8 mouse cellular contexts compared by ENCODE assay signal in genomic region chr13:49147007-49147857, GRCm38 (mm10). TPM values are rescaled to one million over a fixed set of nuclear protein-coding genes. Genes with fewer than 3 reads are reported as not detected.
DNase-seq lines count a peak whose midpoint lies in the region; ATAC-seq and TF ChIP-seq lines count a peak whose summit lies in the region.

No protein-coding gene starts in this region.

- H3K9ac ChIP-seq in heart, embryonic 11.5 days (ENCODE audit: low read depth, low read length) = peak overlapping the region; percentile 63
- peak overlapping the region; percentile 65 for H3K9ac ChIP-seq in kidney, postnatal 0 days (ENCODE audit: low read depth, low read length)

- H3K36me3 ChIP-seq in G1E (replicated peaks) = no peaks in the 10 kb centered on the region
- no peaks in the 10 kb centered on the region for H3K36me3 ChIP-seq in heart, embryonic 11.5 days (ENCODE audit: control insufficient read depth, insufficient read depth, low read length)
- H3K36me3 ChIP-seq in kidney, postnatal 0 days (ENCODE audit: insufficient read depth, low read length) = no peaks in the 10 kb centered on the region
- no peaks in the 10 kb centered on the region for H3K36me3 ChIP-seq in small intestine, adult 2 months (ENCODE audit: control insufficient read depth, insufficient read depth, low read length)

- peak overlapping the region; percentile 84 for H3K4me2 ChIP-seq in heart, embryonic 11.5 days
- peak overlapping the region; percentile 100 for H3K4me2 ChIP-seq in kidney, postnatal 0 days (ENCODE audit: low read length)

- H3K27me3 ChIP-seq in G1E (ENCODE audit: insufficient read depth, low read length) = peaks cover 4% of the 10 kb centered on the region; the same call in 1 of the 2 replicates
- H3K27me3 ChIP-seq in heart, embryonic 11.5 days (ENCODE audit: control insufficient read depth, insufficient read depth, low read length) = peaks cover 81% of the 10 kb centered on the region
- H3K27me3 ChIP-seq in kidney, postnatal 0 days (ENCODE audit: insufficient read depth, low read length) = peaks cover 17% of the 10 kb centered on the region
- peaks cover 6% of the 10 kb centered on the region; the same call in 1 of the 2 replicates for H3K27me3 ChIP-seq in small intestine, adult 2 months (ENCODE audit: control insufficient read depth, insufficient read depth, low read length)

- WGBS in heart, embryonic 11.5 days (ENCODE audit: insufficient replicate concordance) = under 1% methylated on average over 91 of the region's 98 CpGs
- WGBS in kidney, postnatal 0 days = under 1% methylated on average over 87 of the region's 98 CpGs
- under 1% methylated on average over 93 of the region's 98 CpGs for WGBS in small intestine, adult 2 months

- no peak overlapping the region; the same call in 1 of the 2 replicates for H3K4me3 ChIP-seq in G1E (ENCODE audit: low read depth, low read length)
- peak overlapping the region; percentile 65 for H3K4me3 ChIP-seq in heart, embryonic 11.5 days (ENCODE audit: low read depth, low read length)
- peak overlapping the region; percentile 64 for H3K4me3 ChIP-seq in kidney, postnatal 0 days (replicated peaks; ENCODE audit: low read depth, low read length)
- peak overlapping the region; percentile 83 for H3K4me3 ChIP-seq in small intestine, adult 2 months (ENCODE audit: low read depth, low read length)

- H3K9me3 ChIP-seq in G1E (replicated peaks) = peaks cover 19% of the 10 kb centered on the region
- H3K9me3 ChIP-seq in heart, embryonic 11.5 days (replicated peaks; ENCODE audit: control insufficient read depth, low read length) = no peaks in the 10 kb centered on the region
- H3K9me3 ChIP-seq in kidney, postnatal 0 days (replicated peaks; ENCODE audit: low read length) = no peaks in the 10 kb centered on the region

- H3K27ac ChIP-seq in heart, embryonic 11.5 days (ENCODE audit: low read depth, low read length) = no peak overlapping the region
- no peak overlapping the region for H3K27ac ChIP-seq in kidney, postnatal 0 days
- no peak overlapping the region for H3K27ac ChIP-seq in small intestine, adult 2 months (ENCODE audit: insufficient read depth, low read depth, low read length)

- no peaks in the 10 kb centered on the region for H3K4me1 ChIP-seq in G1E (ENCODE audit: insufficient read depth, low read depth, low read length)
- peaks cover 19% of the 10 kb centered on the region for H3K4me1 ChIP-seq in heart, embryonic 11.5 days (ENCODE audit: control insufficient read depth, insufficient read depth, low read length)
- H3K4me1 ChIP-seq in kidney, postnatal 0 days (replicated peaks; ENCODE audit: insufficient read depth, low read length) = peaks cover 12% of the 10 kb centered on the region; the same call in 1 of the 2 replicates
- H3K4me1 ChIP-seq in small intestine, adult 2 months (ENCODE audit: control insufficient read depth, insufficient read depth, insufficient read length, low read length) = peaks cover 7% of the 10 kb centered on the region; the same call in 1 of the 2 replicates

- TF ChIP-seq CTCF in G1E (IDR thresholded peaks at IDR 0.05; ENCODE audit: low read depth, low read length) = no peak
- no peak for TF ChIP-seq CTCF in kidney, postnatal 0 days (IDR thresholded peaks at IDR 0.05; ENCODE audit: low read depth)
- no peak for TF ChIP-seq CTCF in small intestine, adult 2 months (IDR thresholded peaks at IDR 0.05; ENCODE audit: extremely low read depth, insufficient read length, insufficient replicate concordance, low read depth, low read length)

- ATAC-seq in cerebellum, adult (ENCODE audit: insufficient number of reproducible peaks, low FRiP score, low TSS enrichment) = peak; percentile 9
- ATAC-seq in G1E (ENCODE audit: extremely low read depth, insufficient number of reproducible peaks, low FRiP score, poor library complexity, severe bottlenecking) = no peak
- ATAC-seq in heart, embryonic 11.5 days (replicated peaks; ENCODE audit: insufficient number of reproducible peaks, low FRiP score, low TSS enrichment) = peak; percentile 31
- peak; percentile 71 for ATAC-seq in kidney, postnatal 0 days (replicated peaks; ENCODE audit: low FRiP score, low read depth)

- DNase-seq in cerebellum, adult 11 months = no peak
- peak; percentile 21 for DNase-seq in G1E (ENCODE audit: low spot score)
- peak; percentile 75 for DNase-seq in embryo, embryonic 11 days
- peak; percentile 46 for DNase-seq in kidney, postnatal 0 days (ENCODE audit: low spot score)
- DNase-seq in lung, postnatal 4 days = peak; percentile 26 to 40

- TF ChIP-seq POLR2A in small intestine, adult 2 months (IDR thresholded peaks at IDR 0.05; ENCODE audit: low read depth, low read length) = no peak

RNA-seq across cellular contexts. Expression of gene Wnk2, which starts 0.6 kb away (rescaled TPM):
- total RNA-seq in G1E (2014; fragmentation: Nextera tagmentation) (not detected in 2 replicates), G1E (2017) (0.05 TPM in 1 of 2 replicates, not detected in the other)
- polyA plus RNA-seq in G1E (2012) = not detected in 2 replicates
- polyA plus RNA-seq in heart, embryonic 11.5 days (2014; fragmentation: Nextera tagmentation; extraction: Ambion mirVana) = 0.99 and 1.6 TPM in 2 replicates
- 0.50 and 0.60 TPM in 2 replicates for polyA plus RNA-seq in kidney, postnatal 0 days (2015; fragmentation: Nextera tagmentation; extraction: Ambion mirVana)
- 18.4 and 19.5 TPM in 2 replicates for polyA plus RNA-seq in small intestine, adult 2 months (2012; rRNA removed)

RNA-seq across cellular contexts. Expression of gene Ninj1, which starts 40.1 kb away (rescaled TPM):
- 13.2 and 14.0 TPM in 2 replicates for total RNA-seq in G1E (2014; fragmentation: Nextera tagmentation)
- 10.1 and 12.3 TPM in 2 replicates for total RNA-seq in G1E (2017)
- 58.9 and 61.7 TPM in 2 replicates for polyA plus RNA-seq in G1E (2012)
- 59.1 and 60.6 TPM in 2 replicates for polyA plus RNA-seq in heart, embryonic 11.5 days (2014; fragmentation: Nextera tagmentation; extraction: Ambion mirVana)
- polyA plus RNA-seq in kidney, postnatal 0 days (2015; fragmentation: Nextera tagmentation; extraction: Ambion mirVana) = 122 and 127 TPM in 2 replicates
- 53.6 and 84.7 TPM in 2 replicates for polyA plus RNA-seq in small intestine, adult 2 months (2012; rRNA removed)
